Mouse (Mus musculus): ENCODE results near the gene Ccdc27. TPM values are rescaled to one million over a fixed set of nuclear protein-coding genes. Genes with fewer than 3 reads are reported as not detected.

Gene Ccdc27
- polyA plus RNA-seq, 1 experiment from 2014 or later: 0.08 TPM

DNA sequence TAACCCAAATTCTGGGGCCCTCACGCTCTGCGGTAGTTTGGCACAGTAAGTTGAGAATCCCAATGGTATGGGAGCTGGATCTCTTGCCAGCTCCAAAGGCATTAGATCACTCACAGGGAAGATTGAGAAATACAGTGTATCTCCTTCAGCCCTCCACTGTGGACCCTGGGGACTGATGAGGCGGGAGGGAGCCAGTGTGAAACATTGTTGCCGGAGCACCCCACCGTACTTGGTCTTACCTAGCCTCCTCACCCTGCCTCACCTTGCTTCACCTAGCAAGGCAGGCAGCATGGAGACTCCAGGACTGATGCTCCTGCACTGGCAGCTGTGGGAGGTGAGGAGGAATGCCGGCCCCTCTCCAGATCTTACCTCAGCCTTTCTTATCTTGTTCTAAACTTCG lies 13.0 kb upstream of the Ccdc27 start:
- ATAC-seq (ENCODE audit: insufficient read depth): no peak
- Histone ChIP-seq H3K4me2 (no peak overlapping the region), H3K27me3 (ENCODE audit: insufficient read depth, low read length) (no peaks in the 10 kb centered on the region), H3K27ac (ENCODE audit: low read depth) (no peak overlapping the region), H3K9ac (no peak overlapping the region), H3K4me1 (ENCODE audit: insufficient read depth) (no peaks in the 10 kb centered on the region), H3K36me3 (ENCODE audit: insufficient read depth) (no peaks in the 10 kb centered on the region), H3K9me3 (ENCODE audit: low read depth, low read length) (no peaks in the 10 kb centered on the region), H3K4me3 (ENCODE audit: low read depth, low read length) (no peak overlapping the region)
- no peak for TF ChIP-seq CTCF (IDR thresholded peaks at IDR 0.05; ENCODE audit: low read depth)
- DNase-seq: no peak
- 76% methylated on average over 7 of the region's 7 CpGs for WGBS

DNA sequence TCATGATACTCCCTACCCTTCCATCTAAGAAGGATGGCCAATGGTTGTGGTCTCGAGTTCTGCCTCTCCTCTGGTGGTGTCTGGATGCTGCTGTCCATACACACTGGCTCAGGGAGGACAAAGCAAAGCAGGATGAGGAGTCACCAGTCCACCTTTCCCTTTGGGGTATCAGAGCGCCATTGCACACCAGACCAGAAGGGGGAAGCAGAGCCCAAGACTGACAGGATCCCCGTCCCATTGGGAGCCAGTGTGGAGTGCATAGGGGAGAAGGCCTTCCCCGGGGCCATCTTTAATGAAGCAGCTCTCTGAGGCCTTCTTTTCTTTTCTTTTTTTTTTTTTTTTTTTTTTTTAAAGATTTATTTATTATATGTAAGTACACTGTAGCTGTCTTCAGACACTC lies 10.6 kb upstream of the Ccdc27 start:
- ATAC-seq (ENCODE audit: insufficient read depth) (no peak), DNase-seq (no peak)
- Histone ChIP-seq H3K9me3 (ENCODE audit: low read depth, low read length) (no peaks in the 10 kb centered on the region), H3K9ac (no peak overlapping the region), H3K4me1 (ENCODE audit: insufficient read depth) (no peaks in the 10 kb centered on the region), H3K36me3 (ENCODE audit: insufficient read depth) (no peaks in the 10 kb centered on the region), H3K4me3 (ENCODE audit: low read depth, low read length) (no peak overlapping the region), H3K4me2 (no peak overlapping the region), H3K27ac (ENCODE audit: low read depth) (no peak overlapping the region), H3K27me3 (ENCODE audit: insufficient read depth, low read length) (no peaks in the 10 kb centered on the region)
- 54% methylated on average over 4 of the region's 4 CpGs for WGBS
- TF ChIP-seq CTCF (IDR thresholded peaks at IDR 0.05; ENCODE audit: low read depth): no peak

DNA sequence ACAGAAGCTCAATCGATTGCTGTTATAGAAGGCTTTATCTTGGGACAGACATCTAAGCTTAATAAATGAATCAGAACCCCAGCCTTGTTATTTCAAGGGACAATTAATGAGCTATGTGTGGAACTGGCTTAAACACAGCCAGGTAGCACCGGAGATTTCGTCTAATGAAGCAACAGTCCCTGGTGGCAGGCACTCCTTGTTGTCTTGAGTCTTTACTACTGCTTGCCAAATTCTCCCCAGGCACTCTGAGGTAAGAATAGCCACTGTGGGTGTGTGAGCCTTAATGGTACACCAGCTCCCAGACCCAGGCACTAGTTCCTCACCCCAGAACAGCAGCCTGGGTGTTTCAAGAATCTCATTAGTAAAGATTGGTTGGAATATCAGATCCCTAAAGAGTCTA lies 8.9 kb upstream of the Ccdc27 start:
- no peaks in the 10 kb centered on the region for H3K9me3 ChIP-seq (ENCODE audit: low read depth, low read length)
- no peak overlapping the region for H3K4me3 ChIP-seq (ENCODE audit: low read depth, low read length)
- WGBS: 90% methylated on average over 3 of the region's 3 CpGs
- TF ChIP-seq CTCF (IDR thresholded peaks at IDR 0.05; ENCODE audit: low read depth): no peak
- no peaks in the 10 kb centered on the region for H3K36me3 ChIP-seq (ENCODE audit: insufficient read depth)
- no peak overlapping the region for H3K4me2 ChIP-seq
- no peak for ATAC-seq (ENCODE audit: insufficient read depth)
- H3K9ac ChIP-seq: no peak overlapping the region
- H3K27ac ChIP-seq (ENCODE audit: low read depth): no peak overlapping the region
- no peaks in the 10 kb centered on the region for H3K27me3 ChIP-seq (ENCODE audit: insufficient read depth, low read length)
- H3K4me1 ChIP-seq (ENCODE audit: insufficient read depth): no peaks in the 10 kb centered on the region
- DNase-seq: no peak

DNA sequence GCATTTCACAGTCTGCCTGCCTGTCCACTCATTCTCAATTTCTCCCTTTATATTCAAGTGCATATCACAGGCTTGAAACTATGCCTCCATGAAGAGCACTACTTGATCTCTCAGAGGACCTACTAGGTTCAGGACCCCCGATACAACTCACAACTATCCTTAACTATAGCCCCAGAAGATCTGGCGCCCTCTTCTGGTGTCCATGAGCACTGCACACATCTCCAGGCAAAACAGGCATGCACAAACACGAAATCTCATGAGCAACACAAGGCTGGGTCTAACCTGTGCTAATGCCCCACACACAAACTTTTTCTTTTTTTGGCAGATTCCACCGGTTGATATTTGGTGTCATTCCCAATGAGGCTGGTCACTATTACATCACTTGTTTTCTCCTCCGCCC lies 3.4 kb upstream of the Ccdc27 start:
- H3K4me1 ChIP-seq (ENCODE audit: insufficient read depth): no peaks in the 10 kb centered on the region
- no peak overlapping the region for H3K27ac ChIP-seq (ENCODE audit: low read depth)
- no peak overlapping the region for H3K9ac ChIP-seq
- WGBS: 68% methylated on average over 5 of the region's 5 CpGs
- H3K9me3 ChIP-seq (ENCODE audit: low read depth, low read length): no peaks in the 10 kb centered on the region
- no peak overlapping the region for H3K4me2 ChIP-seq
- no peak for ATAC-seq (ENCODE audit: insufficient read depth)
- no peak for DNase-seq
- peak; percentile 34; the same call in 1 of the 2 replicates for TF ChIP-seq CTCF (IDR thresholded peaks at IDR 0.05; ENCODE audit: low read depth)
- H3K27me3 ChIP-seq (ENCODE audit: insufficient read depth, low read length): no peaks in the 10 kb centered on the region
- H3K4me3 ChIP-seq (ENCODE audit: low read depth, low read length): no peak overlapping the region
- H3K36me3 ChIP-seq (ENCODE audit: insufficient read depth): no peaks in the 10 kb centered on the region

DNA sequence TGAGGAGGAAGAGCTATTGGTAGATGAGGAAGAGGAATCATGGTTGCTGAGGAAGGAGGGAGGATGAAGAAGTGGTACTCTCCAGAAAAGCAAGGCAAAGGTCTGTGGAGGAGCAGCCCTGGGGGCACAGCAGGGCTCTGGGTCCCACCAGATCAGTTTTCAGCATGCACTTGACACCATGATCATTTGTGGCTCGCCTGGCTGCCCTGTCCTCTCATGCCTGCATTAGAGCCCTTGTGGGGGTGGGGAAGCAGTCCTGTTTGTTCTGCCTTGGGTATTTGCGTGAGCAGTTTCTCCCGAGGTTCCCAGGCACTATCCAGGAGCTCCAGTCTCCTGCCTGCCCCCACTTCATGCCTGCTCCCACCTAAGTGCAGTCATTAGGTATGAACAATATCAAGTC lies 5.4 kb downstream of the Ccdc27 start:
- no peak for ATAC-seq (ENCODE audit: insufficient read depth)
- 31% methylated on average over 3 of the region's 3 CpGs for WGBS

GRCm38 (mm10) chr4:154028646-154029045 lies 13.8 kb downstream of the Ccdc27 start:
- Histone ChIP-seq H3K27me3 (ENCODE audit: insufficient read depth, low read length) (peaks cover 3% of the 10 kb centered on the region; the same call in 1 of the 2 replicates), H3K4me1 (ENCODE audit: insufficient read depth) (peaks cover 10% of the 10 kb centered on the region), H3K4me3 (ENCODE audit: low read depth, low read length) (no peak overlapping the region), H3K9me3 (ENCODE audit: low read depth, low read length) (no peaks in the 10 kb centered on the region), H3K4me2 (no peak overlapping the region), H3K9ac (no peak overlapping the region), H3K27ac (ENCODE audit: low read depth) (no peak overlapping the region), H3K36me3 (ENCODE audit: insufficient read depth) (no peaks in the 10 kb centered on the region)
- TF ChIP-seq CTCF (IDR thresholded peaks at IDR 0.05; ENCODE audit: low read depth): peak; percentile 50
- ATAC-seq (ENCODE audit: insufficient read depth) (no peak), DNase-seq (peak; percentile 57)

More for the DNA sequence above, 5.4 kb downstream of the Ccdc27 start:
- Histone ChIP-seq H3K9me3 (ENCODE audit: low read depth, low read length) (no peaks in the 10 kb centered on the region), H3K4me3 (ENCODE audit: low read depth, low read length) (no peak overlapping the region), H3K27ac (ENCODE audit: low read depth) (no peak overlapping the region), H3K36me3 (ENCODE audit: insufficient read depth) (no peaks in the 10 kb centered on the region), H3K4me1 (ENCODE audit: insufficient read depth) (no peaks in the 10 kb centered on the region), H3K9ac (no peak overlapping the region), H3K27me3 (ENCODE audit: insufficient read depth, low read length) (no peaks in the 10 kb centered on the region), H3K4me2 (no peak overlapping the region)
- no peak for DNase-seq
- TF ChIP-seq CTCF (IDR thresholded peaks at IDR 0.05; ENCODE audit: low read depth): no peak

DNA sequence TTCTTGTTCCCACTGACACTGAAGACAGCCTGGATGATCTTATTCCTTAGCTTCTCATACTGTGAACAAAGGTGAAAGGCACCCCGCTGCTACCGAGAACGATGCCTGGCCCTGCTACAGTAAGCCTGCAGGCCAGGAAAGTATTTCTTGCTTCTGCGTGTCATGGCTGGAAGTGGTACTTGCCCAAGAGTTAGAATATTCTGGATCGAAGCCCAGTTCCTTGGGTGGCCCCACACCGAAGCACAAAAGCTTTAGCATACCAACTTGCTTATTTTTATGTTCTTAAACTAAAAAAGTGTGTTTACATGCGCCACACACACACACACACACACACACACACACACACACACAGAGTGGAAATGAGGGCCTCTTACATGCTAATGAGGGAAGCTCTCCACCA lies 14.4 kb downstream of the Ccdc27 start:
- peaks cover 10% of the 10 kb centered on the region for H3K4me1 ChIP-seq (ENCODE audit: insufficient read depth)
- peaks cover 3% of the 10 kb centered on the region; the same call in 1 of the 2 replicates for H3K27me3 ChIP-seq (ENCODE audit: insufficient read depth, low read length)
- no peak overlapping the region for H3K4me2 ChIP-seq
- H3K9me3 ChIP-seq (ENCODE audit: low read depth, low read length): no peaks in the 10 kb centered on the region
- no peaks in the 10 kb centered on the region for H3K36me3 ChIP-seq (ENCODE audit: insufficient read depth)
- no peak for TF ChIP-seq CTCF (IDR thresholded peaks at IDR 0.05; ENCODE audit: low read depth)
- no peak overlapping the region for H3K27ac ChIP-seq (ENCODE audit: low read depth)
- DNase-seq (peak; percentile 30), ATAC-seq (ENCODE audit: insufficient read depth) (no peak)
- 67% methylated on average over 7 of the region's 7 CpGs for WGBS
- H3K9ac ChIP-seq: no peak overlapping the region
- H3K4me3 ChIP-seq (ENCODE audit: low read depth, low read length): no peak overlapping the region

- no peak for TF ChIP-seq CTCF (IDR thresholded peaks at IDR 0.05; ENCODE audit: low read depth)
- Histone ChIP-seq H3K27ac (ENCODE audit: low read depth) (no peak overlapping the region), H3K9ac (peak overlapping the region; percentile 61), H3K27me3 (ENCODE audit: insufficient read depth, low read length) (peaks cover 3% of the 10 kb centered on the region; the same call in 1 of the 2 replicates), H3K4me3 (ENCODE audit: low read depth, low read length) (peak overlapping the region; percentile 42), H3K4me1 (ENCODE audit: insufficient read depth) (peaks cover 10% of the 10 kb centered on the region), H3K9me3 (ENCODE audit: low read depth, low read length) (no peaks in the 10 kb centered on the region), H3K36me3 (ENCODE audit: insufficient read depth) (peaks cover 12% of the 10 kb centered on the region), H3K4me2 (peak overlapping the region; percentile 74)
- ATAC-seq (ENCODE audit: insufficient read depth): no peak
- 35% methylated on average over 2 of the region's 2 CpGs for WGBS
- DNase-seq: no peak
Observed at GRCm38 (mm10) chr4:154026441-154026761, 16.1 kb downstream of the Ccdc27 start.

Measured in lung, embryonic 14.5 days (tissue).